Comparison of ENCODE assay signal across 26 mouse cellular contexts in genomic region chr11:28999196-28999595, GRCm38 (mm10).
DNase-seq lines count a peak whose midpoint lies in the region; ATAC-seq and TF ChIP-seq lines count a peak whose summit lies in the region.
"Had no signal": no experiment of that assay in that cellular context is flagged by ENCODE, and none has a peak within 500 bp of the region (broad histone marks: within the 10 kb centered on the region; RNA-seq: fewer than 3 reads in every experiment).

No protein-coding gene starts in this region.

- no peak overlapping the region for H3K4me3 ChIP-seq in embryonic facial prominence, embryonic 11.5 days (ENCODE audit: low read depth, low read length)
- H3K4me3 ChIP-seq in embryonic facial prominence, embryonic 10.5 days: no peak overlapping the region
- no peak overlapping the region for H3K4me3 ChIP-seq in kidney, postnatal 0 days (replicated peaks; ENCODE audit: low read depth, low read length)
- no peak overlapping the region for H3K4me3 ChIP-seq in limb, embryonic 13.5 days
- H3K4me3 ChIP-seq: embryonic facial prominence, embryonic 13.5 days; forebrain, embryonic 12.5 days; gastrocnemius, adult 2 months; heart, embryonic 12.5 days; hindbrain, embryonic 10.5 days; hindbrain, embryonic 15.5 days had no signal

- H3K36me3 ChIP-seq in embryonic facial prominence, embryonic 11.5 days (replicated peaks; ENCODE audit: control insufficient read depth, insufficient read depth, low read depth, low read length): no peaks in the 10 kb centered on the region
- H3K36me3 ChIP-seq in embryonic facial prominence, embryonic 10.5 days (replicated peaks): no peaks in the 10 kb centered on the region
- H3K36me3 ChIP-seq in kidney, postnatal 0 days (ENCODE audit: insufficient read depth, low read length): no peaks in the 10 kb centered on the region
- no peaks in the 10 kb centered on the region for H3K36me3 ChIP-seq in limb, embryonic 13.5 days
- H3K36me3 ChIP-seq: embryonic facial prominence, embryonic 13.5 days; forebrain, embryonic 12.5 days; G1E; heart, embryonic 12.5 days; hindbrain, embryonic 10.5 days; hindbrain, embryonic 15.5 days had no signal

- no peaks in the 10 kb centered on the region for H3K9me3 ChIP-seq in embryonic facial prominence, embryonic 11.5 days (replicated peaks; ENCODE audit: control insufficient read depth, low read length)
- H3K9me3 ChIP-seq in embryonic facial prominence, embryonic 10.5 days: no peaks in the 10 kb centered on the region
- no peaks in the 10 kb centered on the region for H3K9me3 ChIP-seq in kidney, postnatal 0 days (replicated peaks; ENCODE audit: low read length)
- H3K9me3 ChIP-seq in limb, embryonic 13.5 days: no peaks in the 10 kb centered on the region
- H3K9me3 ChIP-seq: embryonic facial prominence, embryonic 13.5 days; forebrain, embryonic 12.5 days; G1E; heart, embryonic 12.5 days; hindbrain, embryonic 10.5 days; hindbrain, embryonic 15.5 days had no signal

- TF ChIP-seq CTCF in kidney, postnatal 0 days (IDR thresholded peaks at IDR 0.05; ENCODE audit: low read depth): no peak

- WGBS in embryonic facial prominence, embryonic 11.5 days: 47% methylated on average over 1 of the region's 1 CpGs
- 37% methylated on average over 1 of the region's 1 CpGs for WGBS in embryonic facial prominence, embryonic 10.5 days
- 30% methylated on average over 1 of the region's 1 CpGs for WGBS in kidney, postnatal 0 days
- WGBS in limb, embryonic 13.5 days: 2% methylated on average over 1 of the region's 1 CpGs

- no peak; the same call in 1 of the 2 replicates for ATAC-seq in embryonic facial prominence, embryonic 11.5 days (replicated peaks; ENCODE audit: insufficient number of reproducible peaks, low FRiP score, low TSS enrichment, low read depth)
- no peak for ATAC-seq in kidney, postnatal 0 days (replicated peaks; ENCODE audit: low FRiP score, low read depth)
- peak; percentile 73; the same call in 1 of the 2 replicates for ATAC-seq in limb, embryonic 13.5 days (ENCODE audit: low FRiP score, low read depth)
- ATAC-seq: activated CD4-positive, CD25-positive, alpha-beta regulatory T cell, adult 4 months; CD4-positive, CD25-positive, alpha-beta regulatory T cell, adult 4 months; forebrain, embryonic 16.5 days; inflammation-experienced regulatory T-cells, adult 6 months had no signal

- no peaks in the 10 kb centered on the region for H3K4me1 ChIP-seq in embryonic facial prominence, embryonic 11.5 days (ENCODE audit: control insufficient read depth, insufficient read depth, low read length)
- peaks cover 25% of the 10 kb centered on the region for H3K4me1 ChIP-seq in embryonic facial prominence, embryonic 10.5 days
- H3K4me1 ChIP-seq in kidney, postnatal 0 days (replicated peaks; ENCODE audit: insufficient read depth, low read length): no peaks in the 10 kb centered on the region
- H3K4me1 ChIP-seq in limb, embryonic 13.5 days: peaks cover 20% of the 10 kb centered on the region
- H3K4me1 ChIP-seq: forebrain, embryonic 12.5 days; heart, embryonic 12.5 days; hindbrain, embryonic 10.5 days; hindbrain, embryonic 15.5 days had no signal

- no peak overlapping the region for H3K27ac ChIP-seq in embryonic facial prominence, embryonic 11.5 days (replicated peaks; ENCODE audit: low read depth, low read length)
- H3K27ac ChIP-seq in embryonic facial prominence, embryonic 10.5 days (replicated peaks): no peak overlapping the region
- H3K27ac ChIP-seq in kidney, postnatal 0 days: no peak overlapping the region
- no peak overlapping the region for H3K27ac ChIP-seq in limb, embryonic 13.5 days
- H3K27ac ChIP-seq: embryonic facial prominence, embryonic 13.5 days; forebrain, embryonic 12.5 days; gastrocnemius, adult 2 months; hindbrain, embryonic 10.5 days; hindbrain, embryonic 15.5 days had no signal

- peak; percentile 47 for DNase-seq in embryonic facial prominence, embryonic 11.5 days (ENCODE audit: low spot score)
- no peak for DNase-seq in embryonic facial prominence, embryonic 10.5 days (ENCODE audit: low spot score)
- peak; percentile 22 for DNase-seq in kidney, postnatal 0 days (ENCODE audit: low spot score)
- no peak for DNase-seq in kidney, adult 11 months
- DNase-seq in embryo, embryonic 11 days: peak; percentile 8
- no peak for DNase-seq in layer of hippocampus, adult 11-12 months (ENCODE audit: low spot score)
- no peak for DNase-seq in adipocyte (ENCODE audit: low spot score)
- DNase-seq: adrenal gland, postnatal 10 days; B cell, adult 2 months; cerebellum, adult 11 months; cerebellum, adult 8-10 months; cerebellum, postnatal 14 days; gastrocnemius, adult 2 months; gastrocnemius, postnatal 25 days had no signal

- no peaks in the 10 kb centered on the region for H3K27me3 ChIP-seq in embryonic facial prominence, embryonic 11.5 days (ENCODE audit: control insufficient read depth, insufficient read depth, low read length)
- no peaks in the 10 kb centered on the region for H3K27me3 ChIP-seq in embryonic facial prominence, embryonic 10.5 days (replicated peaks; ENCODE audit: low read depth, poor library complexity, severe bottlenecking)
- H3K27me3 ChIP-seq in kidney, postnatal 0 days (ENCODE audit: insufficient read depth, low read length): no peaks in the 10 kb centered on the region
- no peaks in the 10 kb centered on the region for H3K27me3 ChIP-seq in limb, embryonic 13.5 days
- H3K27me3 ChIP-seq: embryonic facial prominence, embryonic 13.5 days; forebrain, embryonic 12.5 days; heart, embryonic 12.5 days; hindbrain, embryonic 15.5 days; Patski had no signal

- H3K9ac ChIP-seq in embryonic facial prominence, embryonic 11.5 days (replicated peaks; ENCODE audit: low read length): no peak overlapping the region
- H3K9ac ChIP-seq in kidney, postnatal 0 days (ENCODE audit: low read depth, low read length): no peak overlapping the region
- no peak overlapping the region for H3K9ac ChIP-seq in limb, embryonic 13.5 days
- H3K9ac ChIP-seq: embryonic facial prominence, embryonic 13.5 days; forebrain, embryonic 12.5 days; heart, embryonic 12.5 days; hindbrain, embryonic 15.5 days had no signal

- no peak overlapping the region for H3K4me2 ChIP-seq in embryonic facial prominence, embryonic 11.5 days (ENCODE audit: low read depth, low read length)
- no peak overlapping the region for H3K4me2 ChIP-seq in kidney, postnatal 0 days (ENCODE audit: low read length)
- H3K4me2 ChIP-seq in limb, embryonic 13.5 days (replicated peaks): no peak overlapping the region
- H3K4me2 ChIP-seq: embryonic facial prominence, embryonic 13.5 days; forebrain, embryonic 12.5 days; heart, embryonic 12.5 days; hindbrain, embryonic 15.5 days had no signal

Comparison
In these comparisons a context has a peak if more than half of its experiments do, and no peak if none do; other contexts are left out.
1. DNase-seq: peak in embryonic facial prominence, embryonic 11.5 days (single experiment), kidney, postnatal 0 days (single experiment) and embryo, embryonic 11 days (single experiment); none in embryonic facial prominence, embryonic 10.5 days (single experiment), kidney, adult 11 months (single experiment), layer of hippocampus, adult 11-12 months (single experiment) and adipocyte (single experiment).